Mouse (Mus musculus): ENCODE data around the gene Nsg1. TPM values are rescaled to one million over a fixed set of nuclear protein-coding genes. Genes with fewer than 3 reads are reported as not detected.

Gene Nsg1
- polyA plus RNA-seq, 1 experiment, result 6.8 TPM

GRCm38 (mm10) chr5:38129339-38129738, 30.4 kb downstream of the Nsg1 start:
- Histone ChIP-seq H3K4me1 (ENCODE audit: control insufficient read depth, insufficient read depth, low read length) (no peaks in the 10 kb centered on the region), H3K4me3 (replicated peaks; ENCODE audit: control insufficient read depth, low read depth, low read length) (no peak overlapping the region), H3K27ac (ENCODE audit: control insufficient read depth, insufficient read depth, low read depth, low read length, poor library complexity) (no peak overlapping the region)
- 81% methylated on average over 2 of the region's 2 CpGs for WGBS
- TF ChIP-seq CTCF (IDR thresholded peaks at IDR 0.05; ENCODE audit: control insufficient read depth, insufficient read depth, low read length) (no peak), POLR2A (IDR thresholded peaks at IDR 0.05; ENCODE audit: borderline replicate concordance, control insufficient read depth, low read depth, low read length) (no peak)

- 86% methylated on average over 13 of the region's 13 CpGs for WGBS
- Histone ChIP-seq H3K4me3 (replicated peaks; ENCODE audit: control insufficient read depth, low read depth, low read length) (no peak overlapping the region), H3K4me1 (ENCODE audit: control insufficient read depth, insufficient read depth, low read length) (no peaks in the 10 kb centered on the region), H3K27ac (ENCODE audit: control insufficient read depth, insufficient read depth, low read depth, low read length, poor library complexity) (no peak overlapping the region; the same call in 1 of the 2 replicates)
- TF ChIP-seq CTCF (IDR thresholded peaks at IDR 0.05; ENCODE audit: control insufficient read depth, insufficient read depth, low read length) (no peak), POLR2A (IDR thresholded peaks at IDR 0.05; ENCODE audit: borderline replicate concordance, control insufficient read depth, low read depth, low read length) (no peak)
These were observed 33.0 kb downstream of the Nsg1 start for GRCm38 (mm10) chr5:38126519-38127306.

- H3K4me1 ChIP-seq (ENCODE audit: control insufficient read depth, insufficient read depth, low read length), result no peaks in the 10 kb centered on the region
- 85% methylated on average over 7 of the region's 7 CpGs for WGBS
- H3K4me3 ChIP-seq (replicated peaks; ENCODE audit: control insufficient read depth, low read depth, low read length), result no peak overlapping the region
- no peak overlapping the region for H3K27ac ChIP-seq (ENCODE audit: control insufficient read depth, insufficient read depth, low read depth, low read length, poor library complexity)
- TF ChIP-seq CTCF (IDR thresholded peaks at IDR 0.05; ENCODE audit: control insufficient read depth, insufficient read depth, low read length), result no peak
- TF ChIP-seq POLR2A (IDR thresholded peaks at IDR 0.05; ENCODE audit: borderline replicate concordance, control insufficient read depth, low read depth, low read length), result no peak
These were observed 38.0 kb downstream of the Nsg1 start for GRCm38 (mm10) chr5:38121699-38122098.

- Histone ChIP-seq H3K27ac (ENCODE audit: control insufficient read depth, insufficient read depth, low read depth, low read length, poor library complexity) (no peak overlapping the region), H3K4me1 (ENCODE audit: control insufficient read depth, insufficient read depth, low read length) (no peaks in the 10 kb centered on the region), H3K4me3 (replicated peaks; ENCODE audit: control insufficient read depth, low read depth, low read length) (no peak overlapping the region)
- WGBS, result 90% methylated on average over 5 of the region's 5 CpGs
- TF ChIP-seq CTCF (IDR thresholded peaks at IDR 0.05; ENCODE audit: control insufficient read depth, insufficient read depth, low read length) (no peak), POLR2A (IDR thresholded peaks at IDR 0.05; ENCODE audit: borderline replicate concordance, control insufficient read depth, low read depth, low read length) (no peak)
These were observed 40.4 kb downstream of the Nsg1 start for GRCm38 (mm10) chr5:38119268-38119667.

GRCm38 (mm10) chr5:38117056-38117455, 42.7 kb downstream of the Nsg1 start:
- Histone ChIP-seq H3K4me1 (ENCODE audit: control insufficient read depth, insufficient read depth, low read length) (no peaks in the 10 kb centered on the region), H3K4me3 (replicated peaks; ENCODE audit: control insufficient read depth, low read depth, low read length) (no peak overlapping the region), H3K27ac (ENCODE audit: control insufficient read depth, insufficient read depth, low read depth, low read length, poor library complexity) (no peak overlapping the region)
- TF ChIP-seq CTCF (IDR thresholded peaks at IDR 0.05; ENCODE audit: control insufficient read depth, insufficient read depth, low read length), result no peak
- 76% methylated on average over 1 of the region's 1 CpGs for WGBS

- TF ChIP-seq POLR2A (IDR thresholded peaks at IDR 0.05; ENCODE audit: borderline replicate concordance, control insufficient read depth, low read depth, low read length), result no peak
- TF ChIP-seq CTCF (IDR thresholded peaks at IDR 0.05; ENCODE audit: control insufficient read depth, insufficient read depth, low read length), result no peak
- WGBS, result 87% methylated on average over 2 of the region's 2 CpGs
- H3K4me3 ChIP-seq (replicated peaks; ENCODE audit: control insufficient read depth, low read depth, low read length), result no peak overlapping the region
- H3K27ac ChIP-seq (ENCODE audit: control insufficient read depth, insufficient read depth, low read depth, low read length, poor library complexity), result no peak overlapping the region
- H3K4me1 ChIP-seq (ENCODE audit: control insufficient read depth, insufficient read depth, low read length), result no peaks in the 10 kb centered on the region
These were observed 45.2 kb downstream of the Nsg1 start for GRCm38 (mm10) chr5:38114526-38114925.

- Histone ChIP-seq H3K4me3 (replicated peaks; ENCODE audit: control insufficient read depth, low read depth, low read length) (no peak overlapping the region), H3K4me1 (ENCODE audit: control insufficient read depth, insufficient read depth, low read length) (no peaks in the 10 kb centered on the region), H3K27ac (ENCODE audit: control insufficient read depth, insufficient read depth, low read depth, low read length, poor library complexity) (no peak overlapping the region)
- TF ChIP-seq POLR2A (IDR thresholded peaks at IDR 0.05; ENCODE audit: borderline replicate concordance, control insufficient read depth, low read depth, low read length) (no peak), CTCF (IDR thresholded peaks at IDR 0.05; ENCODE audit: control insufficient read depth, insufficient read depth, low read length) (no peak)
- 87% methylated on average over 10 of the region's 10 CpGs for WGBS
These were observed 52.9 kb downstream of the Nsg1 start for GRCm38 (mm10) chr5:38106807-38107206.

- no peak overlapping the region for H3K27ac ChIP-seq (ENCODE audit: control insufficient read depth, insufficient read depth, low read depth, low read length, poor library complexity)
- no peaks in the 10 kb centered on the region for H3K4me1 ChIP-seq (ENCODE audit: control insufficient read depth, insufficient read depth, low read length)
- TF ChIP-seq POLR2A (IDR thresholded peaks at IDR 0.05; ENCODE audit: borderline replicate concordance, control insufficient read depth, low read depth, low read length) (no peak), CTCF (IDR thresholded peaks at IDR 0.05; ENCODE audit: control insufficient read depth, insufficient read depth, low read length) (no peak)
- WGBS, result 88% methylated on average over 14 of the region's 14 CpGs
- no peak overlapping the region for H3K4me3 ChIP-seq (replicated peaks; ENCODE audit: control insufficient read depth, low read depth, low read length)
These were observed 53.5 kb downstream of the Nsg1 start for GRCm38 (mm10) chr5:38106080-38106697.
